Mouse (Mus musculus) G1E (cell line): ENCODE data around the gene Bbof1. TPM values are rescaled to one million over a fixed set of nuclear protein-coding genes. Genes with fewer than 3 reads are reported as not detected.
A peak's percentile ranks its signal among the peaks of the same experiment; 100 is the strongest.

Experiments
- ATAC-seq: 2 replicates; pipeline ENCODE4 v1.8.0; 2016; ENCODE audit warnings: mild to moderate bottlenecking; ENCODE audit not compliant: insufficient number of reproducible peaks, poor library complexity, low FRiP score, severe bottlenecking; ENCODE audit errors: extremely low read depth
- DNase-seq: peaks from one replicate; pipeline ENCODE4 v3.0.0; 2012; ENCODE audit warnings: low spot score
- H3K27me3 ChIP-seq: 2 replicates; pipeline ENCODE4 v1.6.1; 2012; ENCODE audit warnings: mild to moderate bottlenecking, low read length, inconsistent platforms; ENCODE audit not compliant: insufficient read depth
- H3K36me3 ChIP-seq: replicated peaks from 2 replicates; pipeline ENCODE3; 2012; ENCODE audit warnings: mild to moderate bottlenecking, inconsistent platforms
- H3K4me1 ChIP-seq: 2 replicates; pipeline ENCODE4 v1.6.1; 2012; ENCODE audit warnings: low read depth, low read length, inconsistent platforms, mixed read lengths; ENCODE audit not compliant: insufficient read depth
- H3K4me3 ChIP-seq: 2 replicates; pipeline ENCODE4 v1.5.1; 2012; ENCODE audit warnings: low read depth, mild to moderate bottlenecking, inconsistent platforms, low read length, moderate library complexity, mixed read lengths
- H3K9me3 ChIP-seq: replicated peaks from 2 replicates; pipeline ENCODE4 v1.6.1; 2012; ENCODE audit warnings: inconsistent platforms
- CTCF ChIP-seq: IDR thresholded peaks from 2 replicates; pipeline ENCODE4 v1.5.1; 2012; ENCODE audit warnings: low read depth, low read length, inconsistent platforms, mixed read lengths
- GATA1 ChIP-seq: IDR thresholded peaks from 2 replicates; pipeline ENCODE4 v1.6.1; 2012; ENCODE audit warnings: borderline replicate concordance, low read length, inconsistent platforms, mixed read lengths
- GATA2 ChIP-seq: IDR thresholded peaks from 2 replicates; pipeline ENCODE4 v1.6.1; 2012; ENCODE audit warnings: low read depth, low read length, inconsistent platforms, borderline replicate concordance
- POLR2AphosphoS5 ChIP-seq: IDR thresholded peaks from 2 replicates; pipeline ENCODE4 v1.6.1; 2012; ENCODE audit warnings: low read depth, low read length, inconsistent platforms; ENCODE audit not compliant: insufficient replicate concordance
- TAL1 ChIP-seq: conservative IDR thresholded peaks from 2 replicates; pipeline ENCODE4 v1.6.1; 2012; ENCODE audit warnings: low read depth, low read length, inconsistent platforms, mixed read lengths
- polyA plus RNA-seq: library from polyadenylated mRNA; stranded (reverse); fragments of >175 nt; gene quantifications from 2 replicates; pipeline ENCODE4 v1.2.3, GENCODE M21; 2012
- total RNA-seq, 2 experiments: library from RNA; stranded (forward) in 1 of 2; stranded (reverse) in 1 of 2; fragments of 200-1000 nt in 1 of 2; fragments of >200 nt in 1 of 2; fragmentation: Nextera tagmentation in 1 of 2; gene quantifications; 2 replicates each; pipeline ENCODE4 v1.2.3; 2014 to 2017

Bbof1 gene
- total and polyA plus RNA-seq, 3 experiments = 2.2 to 6.0 (median 4.1) TPM

- H3K9me3 ChIP-seq = no peaks in the 10 kb centered on the region
- TF ChIP-seq GATA2 (no peak), CTCF (0 out of 2 replicates have a peak, but pooled peaks have one; percentile 2)
- DNase-seq = peak; percentile 20
- H3K36me3 ChIP-seq = peaks cover 70% of the 10 kb centered on the region
- H3K27me3 ChIP-seq = no peaks in the 10 kb centered on the region
- no peak overlapping the region for H3K4me3 ChIP-seq
- peak; percentile 45; the same call in 1 of the 2 replicates for ATAC-seq
- no peaks in the 10 kb centered on the region for H3K4me1 ChIP-seq
Observed at GRCm38 (mm10) chr12:84468701-84469100, 59.8 kb downstream of the Bbof1 start.

GRCm38 (mm10) chr12:84478937-84479336, 70.1 kb downstream of the Bbof1 start:
- Histone ChIP-seq H3K4me3 (no peak overlapping the region), H3K9me3 (no peaks in the 10 kb centered on the region), H3K36me3 (peaks cover 62% of the 10 kb centered on the region), H3K27me3 (no peaks in the 10 kb centered on the region), H3K4me1 (peaks cover 11% of the 10 kb centered on the region)
- no peak for DNase-seq
- ATAC-seq = no peak
- TF ChIP-seq POLR2AphosphoS5 (no peak), GATA2 (no peak), TAL1 (no peak), CTCF (no peak), GATA1 (no peak)

- Histone ChIP-seq H3K4me3 (no peak overlapping the region), H3K27me3 (no peaks in the 10 kb centered on the region), H3K4me1 (peaks cover 8% of the 10 kb centered on the region), H3K36me3 (peaks cover 61% of the 10 kb centered on the region), H3K9me3 (no peaks in the 10 kb centered on the region)
- ATAC-seq (no peak), DNase-seq (no peak)
- no peak for TF ChIP-seq GATA2
- TF ChIP-seq GATA1 = no peak
- TF ChIP-seq TAL1 = no peak
- TF ChIP-seq CTCF = no peak
- no peak for TF ChIP-seq POLR2AphosphoS5
Observed at GRCm38 (mm10) chr12:84481251-84481650, 72.4 kb downstream of the Bbof1 start.

GRCm38 (mm10) chr12:84482778-84483585, 74.1 kb downstream of the Bbof1 start:
- H3K4me3 ChIP-seq = no peak overlapping the region
- ATAC-seq (no peak), DNase-seq (no peak)
- H3K36me3 ChIP-seq = peaks cover 69% of the 10 kb centered on the region
- no peaks in the 10 kb centered on the region for H3K27me3 ChIP-seq
- no peaks in the 10 kb centered on the region for H3K9me3 ChIP-seq
- H3K4me1 ChIP-seq = peaks cover 15% of the 10 kb centered on the region
- no peak for TF ChIP-seq GATA2
- no peak for TF ChIP-seq GATA1
- no peak for TF ChIP-seq POLR2AphosphoS5
- no peak for TF ChIP-seq TAL1
- no peak for TF ChIP-seq CTCF

GRCm38 (mm10) chr12:84487324-84488056, 78.6 kb downstream of the Bbof1 start:
- DNase-seq = no peak
- Histone ChIP-seq H3K4me3 (no peak overlapping the region), H3K27me3 (no peaks in the 10 kb centered on the region), H3K4me1 (peaks cover 21% of the 10 kb centered on the region), H3K9me3 (no peaks in the 10 kb centered on the region), H3K36me3 (peaks cover 58% of the 10 kb centered on the region)
- ATAC-seq = peak; percentile 80
- TF ChIP-seq GATA1 (no peak), POLR2AphosphoS5 (no peak), GATA2 (no peak), TAL1 (no peak), CTCF (no peak)

Other genes starting within 250 kb of the Bbof1 start
- 66.7 and 72.7 TPM in 2 replicates for gene Elmsan1, start 190.2 kb upstream of the Bbof1 start, total RNA-seq (2014; fragmentation: Nextera tagmentation)
- gene Elmsan1, start 190.2 kb upstream of the Bbof1 start, total RNA-seq (2017) = 21.0 and 21.4 TPM in 2 replicates
- gene Elmsan1, start 190.2 kb upstream of the Bbof1 start, polyA plus RNA-seq = 125 and 140 TPM in 2 replicates
- gene Ptgr2, start 123.8 kb upstream of the Bbof1 start, total RNA-seq (2014; fragmentation: Nextera tagmentation) = 59.6 and 71.3 TPM in 2 replicates
- 152 and 184 TPM in 2 replicates for gene Ptgr2, start 123.8 kb upstream of the Bbof1 start, total RNA-seq (2017)
- 5.5 and 10.1 TPM in 2 replicates for gene Ptgr2, start 123.8 kb upstream of the Bbof1 start, polyA plus RNA-seq
- 99.2 and 113 TPM in 2 replicates for gene Zfp410, start 92.2 kb upstream of the Bbof1 start, total RNA-seq (2014; fragmentation: Nextera tagmentation)
- gene Zfp410, start 92.2 kb upstream of the Bbof1 start, total RNA-seq (2017) = 115 and 118 TPM in 2 replicates
- gene Zfp410, start 92.2 kb upstream of the Bbof1 start, polyA plus RNA-seq = 2.9 and 4.0 TPM in 2 replicates
- gene Coq6, start 47.4 kb upstream of the Bbof1 start, total RNA-seq (2014; fragmentation: Nextera tagmentation) = 27.5 and 41.3 TPM in 2 replicates
- 20.7 and 29.2 TPM in 2 replicates for gene Coq6, start 47.4 kb upstream of the Bbof1 start, total RNA-seq (2017)
- 12.7 and 20.7 TPM in 2 replicates for gene Coq6, start 47.4 kb upstream of the Bbof1 start, polyA plus RNA-seq
- 2.9 and 3.3 TPM in 2 replicates for gene Fam161b, start 47.2 kb upstream of the Bbof1 start, total RNA-seq (2014; fragmentation: Nextera tagmentation)
- 3.5 and 4.3 TPM in 2 replicates for gene Fam161b, start 47.2 kb upstream of the Bbof1 start, total RNA-seq (2017)
- gene Fam161b, start 47.2 kb upstream of the Bbof1 start, polyA plus RNA-seq = 0.25 and 0.44 TPM in 2 replicates
- gene Entpd5, start within 50 bp of the Bbof1 start, total RNA-seq (2014; fragmentation: Nextera tagmentation) = 15.7 and 20.9 TPM in 2 replicates
- gene Entpd5, start within 50 bp of the Bbof1 start, total RNA-seq (2017) = 14.4 and 16.0 TPM in 2 replicates
- 1.6 and 3.7 TPM in 2 replicates for gene Entpd5, start within 50 bp of the Bbof1 start, polyA plus RNA-seq
- gene Rnf113a2, start 8.1 kb downstream of the Bbof1 start, total RNA-seq (2014; fragmentation: Nextera tagmentation) = 53.0 and 73.5 TPM in 2 replicates
- 55.6 and 59.1 TPM in 2 replicates for gene Rnf113a2, start 8.1 kb downstream of the Bbof1 start, total RNA-seq (2017)
- 47.9 and 48.1 TPM in 2 replicates for gene Rnf113a2, start 8.1 kb downstream of the Bbof1 start, polyA plus RNA-seq
- gene Aldh6a1, start 41.9 kb downstream of the Bbof1 start, total RNA-seq (2014; fragmentation: Nextera tagmentation) = 39.6 and 41.2 TPM in 2 replicates
- gene Aldh6a1, start 41.9 kb downstream of the Bbof1 start, total RNA-seq (2017) = 14.7 and 16.1 TPM in 2 replicates
- gene Aldh6a1, start 41.9 kb downstream of the Bbof1 start, polyA plus RNA-seq = 3.5 and 4.6 TPM in 2 replicates
- 21.6 and 25.2 TPM in 2 replicates for gene Lin52, start 42.4 kb downstream of the Bbof1 start, total RNA-seq (2014; fragmentation: Nextera tagmentation)
- gene Lin52, start 42.4 kb downstream of the Bbof1 start, total RNA-seq (2017) = 30.9 and 38.5 TPM in 2 replicates
- gene Lin52, start 42.4 kb downstream of the Bbof1 start, polyA plus RNA-seq = 0.67 and 1.0 TPM in 2 replicates
- gene Vsx2, start 160.7 kb downstream of the Bbof1 start, total RNA-seq (2014; fragmentation: Nextera tagmentation) = not detected in 2 replicates
- 0.05 and 0.06 TPM in 2 replicates for gene Vsx2, start 160.7 kb downstream of the Bbof1 start, total RNA-seq (2017)
- gene Vsx2, start 160.7 kb downstream of the Bbof1 start, polyA plus RNA-seq = not detected in 2 replicates
- gene Abcd4, start 208.3 kb downstream of the Bbof1 start, total RNA-seq (2014; fragmentation: Nextera tagmentation) = 11.9 and 31.2 TPM in 2 replicates
- 8.7 TPM in 2 replicates for gene Abcd4, start 208.3 kb downstream of the Bbof1 start, total RNA-seq (2017)
- 2.9 and 5.3 TPM in 2 replicates for gene Abcd4, start 208.3 kb downstream of the Bbof1 start, polyA plus RNA-seq
- not detected in 2 replicates for gene Vrtn, start 231.9 kb downstream of the Bbof1 start, total RNA-seq (2014; fragmentation: Nextera tagmentation)
- 0.05 TPM in 1 of 2 replicates, not detected in the other for gene Vrtn, start 231.9 kb downstream of the Bbof1 start, total RNA-seq (2017)
- gene Vrtn, start 231.9 kb downstream of the Bbof1 start, polyA plus RNA-seq = not detected in 2 replicates